Mouse (Mus musculus): Measurements from ENCODE around the gene Cdrt4. TPM values are rescaled to one million over a fixed set of nuclear protein-coding genes. Genes with fewer than 3 reads are reported as not detected.

The Cdrt4 gene
- polyA plus RNA-seq, 1 experiment, result 374 TPM

GRCm38 (mm10) chr11:62963292-62963691 is 12.3 kb downstream of the Cdrt4 start:
- H3K4me1 ChIP-seq (ENCODE audit: control insufficient read depth, insufficient read depth, low read length), result peaks cover 7% of the 10 kb centered on the region

GRCm38 (mm10) chr11:62966424-62966764 is 15.4 kb downstream of the Cdrt4 start:
- H3K4me3 ChIP-seq (ENCODE audit: control insufficient read depth, low read depth, low read length), result no peak overlapping the region
- no peak for TF ChIP-seq POLR2A (IDR thresholded peaks at IDR 0.05; ENCODE audit: control insufficient read depth, low read depth, low read length)
- TF ChIP-seq CTCF (IDR thresholded peaks at IDR 0.05; ENCODE audit: control insufficient read depth, insufficient read depth, insufficient replicate concordance, low read depth, low read length), result no peak
- H3K4me1 ChIP-seq (ENCODE audit: control insufficient read depth, insufficient read depth, low read length), result peaks cover 7% of the 10 kb centered on the region
- H3K36me3 ChIP-seq (ENCODE audit: control insufficient read depth, insufficient read depth, low read length), result no peaks in the 10 kb centered on the region
- no peak overlapping the region for H3K27ac ChIP-seq (ENCODE audit: control insufficient read depth, insufficient read depth, low read depth, low read length)
- no peaks in the 10 kb centered on the region for H3K27me3 ChIP-seq (ENCODE audit: control insufficient read depth, insufficient read depth, low read length)

More at GRCm38 (mm10) chr11:62963292-62963691, 12.3 kb downstream of the Cdrt4 start:
- Histone ChIP-seq H3K27ac (ENCODE audit: control insufficient read depth, insufficient read depth, low read depth, low read length) (no peak overlapping the region), H3K27me3 (ENCODE audit: control insufficient read depth, insufficient read depth, low read length) (no peaks in the 10 kb centered on the region), H3K36me3 (ENCODE audit: control insufficient read depth, insufficient read depth, low read length) (no peaks in the 10 kb centered on the region), H3K4me3 (ENCODE audit: control insufficient read depth, low read depth, low read length) (no peak overlapping the region)
- TF ChIP-seq POLR2A (IDR thresholded peaks at IDR 0.05; ENCODE audit: control insufficient read depth, low read depth, low read length) (no peak), CTCF (IDR thresholded peaks at IDR 0.05; ENCODE audit: control insufficient read depth, insufficient read depth, insufficient replicate concordance, low read depth, low read length) (no peak)

GRCm38 (mm10) chr11:62966765-62967633 is 16.0 kb downstream of the Cdrt4 start:
- peaks cover 7% of the 10 kb centered on the region for H3K4me1 ChIP-seq (ENCODE audit: control insufficient read depth, insufficient read depth, low read length)
- no peak for TF ChIP-seq CTCF (IDR thresholded peaks at IDR 0.05; ENCODE audit: control insufficient read depth, insufficient read depth, insufficient replicate concordance, low read depth, low read length)
- TF ChIP-seq POLR2A (IDR thresholded peaks at IDR 0.05; ENCODE audit: control insufficient read depth, low read depth, low read length), result no peak
- no peak overlapping the region; the same call in none of the 2 replicates for H3K27ac ChIP-seq (ENCODE audit: control insufficient read depth, insufficient read depth, low read depth, low read length)
- H3K36me3 ChIP-seq (ENCODE audit: control insufficient read depth, insufficient read depth, low read length), result no peaks in the 10 kb centered on the region
- H3K4me3 ChIP-seq (ENCODE audit: control insufficient read depth, low read depth, low read length), result no peak overlapping the region
- no peaks in the 10 kb centered on the region for H3K27me3 ChIP-seq (ENCODE audit: control insufficient read depth, insufficient read depth, low read length)

- H3K4me1 ChIP-seq (ENCODE audit: control insufficient read depth, insufficient read depth, low read length), result peaks cover 2% of the 10 kb centered on the region
- no peak overlapping the region for H3K27ac ChIP-seq (ENCODE audit: control insufficient read depth, insufficient read depth, low read depth, low read length)
- H3K27me3 ChIP-seq (ENCODE audit: control insufficient read depth, insufficient read depth, low read length), result no peaks in the 10 kb centered on the region
- no peak overlapping the region for H3K4me3 ChIP-seq (ENCODE audit: control insufficient read depth, low read depth, low read length)
- TF ChIP-seq CTCF (IDR thresholded peaks at IDR 0.05; ENCODE audit: control insufficient read depth, insufficient read depth, insufficient replicate concordance, low read depth, low read length) (no peak), POLR2A (IDR thresholded peaks at IDR 0.05; ENCODE audit: control insufficient read depth, low read depth, low read length) (no peak)
- no peaks in the 10 kb centered on the region for H3K36me3 ChIP-seq (ENCODE audit: control insufficient read depth, insufficient read depth, low read length)
Observed at GRCm38 (mm10) chr11:62977176-62977575, 26.2 kb downstream of the Cdrt4 start.

GRCm38 (mm10) chr11:62978886-62979285 is 27.9 kb downstream of the Cdrt4 start:
- no peak for TF ChIP-seq CTCF (IDR thresholded peaks at IDR 0.05; ENCODE audit: control insufficient read depth, insufficient read depth, insufficient replicate concordance, low read depth, low read length)
- TF ChIP-seq POLR2A (IDR thresholded peaks at IDR 0.05; ENCODE audit: control insufficient read depth, low read depth, low read length), result no peak
- no peak overlapping the region for H3K4me3 ChIP-seq (ENCODE audit: control insufficient read depth, low read depth, low read length)
- H3K36me3 ChIP-seq (ENCODE audit: control insufficient read depth, insufficient read depth, low read length), result no peaks in the 10 kb centered on the region
- H3K27me3 ChIP-seq (ENCODE audit: control insufficient read depth, insufficient read depth, low read length), result no peaks in the 10 kb centered on the region
- H3K27ac ChIP-seq (ENCODE audit: control insufficient read depth, insufficient read depth, low read depth, low read length), result no peak overlapping the region
- H3K4me1 ChIP-seq (ENCODE audit: control insufficient read depth, insufficient read depth, low read length), result peaks cover 2% of the 10 kb centered on the region

GRCm38 (mm10) chr11:62981729-62982128 is 30.7 kb downstream of the Cdrt4 start:
- H3K4me1 ChIP-seq (ENCODE audit: control insufficient read depth, insufficient read depth, low read length), result peaks cover 2% of the 10 kb centered on the region
- H3K4me3 ChIP-seq (ENCODE audit: control insufficient read depth, low read depth, low read length), result no peak overlapping the region
- TF ChIP-seq CTCF (IDR thresholded peaks at IDR 0.05; ENCODE audit: control insufficient read depth, insufficient read depth, insufficient replicate concordance, low read depth, low read length) (no peak), POLR2A (IDR thresholded peaks at IDR 0.05; ENCODE audit: control insufficient read depth, low read depth, low read length) (no peak)

GRCm38 (mm10) chr11:62983793-62984192 is 32.8 kb downstream of the Cdrt4 start:
- no peak overlapping the region for H3K27ac ChIP-seq (ENCODE audit: control insufficient read depth, insufficient read depth, low read depth, low read length)
- TF ChIP-seq CTCF (IDR thresholded peaks at IDR 0.05; ENCODE audit: control insufficient read depth, insufficient read depth, insufficient replicate concordance, low read depth, low read length), result no peak
- no peak for TF ChIP-seq POLR2A (IDR thresholded peaks at IDR 0.05; ENCODE audit: control insufficient read depth, low read depth, low read length)

More at GRCm38 (mm10) chr11:62981729-62982128, 30.7 kb downstream of the Cdrt4 start:
- no peaks in the 10 kb centered on the region for H3K27me3 ChIP-seq (ENCODE audit: control insufficient read depth, insufficient read depth, low read length)
- no peak overlapping the region for H3K27ac ChIP-seq (ENCODE audit: control insufficient read depth, insufficient read depth, low read depth, low read length)
- H3K36me3 ChIP-seq (ENCODE audit: control insufficient read depth, insufficient read depth, low read length), result no peaks in the 10 kb centered on the region

More at GRCm38 (mm10) chr11:62983793-62984192, 32.8 kb downstream of the Cdrt4 start:
- Histone ChIP-seq H3K4me3 (ENCODE audit: control insufficient read depth, low read depth, low read length) (no peak overlapping the region), H3K4me1 (ENCODE audit: control insufficient read depth, insufficient read depth, low read length) (peaks cover 2% of the 10 kb centered on the region), H3K36me3 (ENCODE audit: control insufficient read depth, insufficient read depth, low read length) (no peaks in the 10 kb centered on the region), H3K27me3 (ENCODE audit: control insufficient read depth, insufficient read depth, low read length) (no peaks in the 10 kb centered on the region)

All from testis, adult 2 months (tissue).